Mouse (Mus musculus) intestine, embryonic 16.5 days (tissue): ENCODE results near the gene Ephb2. TPM values are rescaled to one million over a fixed set of nuclear protein-coding genes. Genes with fewer than 3 reads are reported as not detected.

Experiments
- microRNA-seq: library from miRNA; unstranded; fragments of <30 nt; microRNA quantifications from one replicate; pipeline ENCODE4, GENCODE M21; 2016
- polyA plus RNA-seq: library from polyadenylated mRNA; unstranded; fragments of >200 nt; fragmentation: Nextera tagmentation; extraction: Ambion mirVana; gene quantifications from 2 replicates; pipeline ENCODE4 v1.2.1, GENCODE M21; 2015

Gene Ephb2
- polyA plus RNA-seq, 1 experiment from 2014 or later = 3.5 TPM

Small RNA genes within 50 kb of the gene (microRNA-seq; reads per million reads assigned to microRNA genes)
- not detected for gene Gm22180

Other genes with a start within 250 kb of the Ephb2 start
- 14.0 and 14.3 TPM in 2 replicates for gene Kdm1a, start 233.3 kb downstream of the Ephb2 start, polyA plus RNA-seq
- gene Tex46, start 225.6 kb downstream of the Ephb2 start, polyA plus RNA-seq = not detected in 2 replicates
- not detected in 2 replicates for gene Lactbl1, start 213.4 kb downstream of the Ephb2 start, polyA plus RNA-seq
- 76.3 and 77.6 TPM in 2 replicates for gene C1qb, start 50.2 kb upstream of the Ephb2 start, polyA plus RNA-seq
- gene C1qc, start 57.1 kb upstream of the Ephb2 start, polyA plus RNA-seq = 28.4 and 32.9 TPM in 2 replicates
- gene C1qa, start 62.8 kb upstream of the Ephb2 start, polyA plus RNA-seq = 60.4 and 60.6 TPM in 2 replicates
- 0.33 and 0.54 TPM in 2 replicates for gene Epha8, start 120.8 kb upstream of the Ephb2 start, polyA plus RNA-seq
- gene Zbtb40, start 212.8 kb upstream of the Ephb2 start, polyA plus RNA-seq = 3.0 and 3.1 TPM in 2 replicates